Mouse (Mus musculus) CH12.LX (cell line): Measurements from ENCODE around the gene Xndc1.

Experiments used
- CTCF ChIP-seq, 2 experiments: IDR thresholded peaks in 1 of 2; conservative IDR thresholded peaks in 1 of 2; 2 replicates each; pipeline ENCODE4 v1.5.1; 2011 to 2012; ENCODE audit warnings: low read depth in 2 of 2, low read length in 2 of 2, improper control_type of control experiment in 1 of 2, inconsistent platforms in 1 of 2, mild to moderate bottlenecking in 1 of 2, moderate library complexity in 1 of 2
- ETS1 ChIP-seq: conservative IDR thresholded peaks from 2 replicates; pipeline ENCODE4 v1.6.1; 2012; ENCODE audit warnings: low read depth, mild to moderate bottlenecking, inconsistent platforms, low read length, improper control_type of control experiment, moderate library complexity
- IRF4 ChIP-seq: IDR thresholded peaks from 2 replicates; pipeline ENCODE4 v1.6.1; 2014; ENCODE audit warnings: low read depth, mild to moderate bottlenecking, inconsistent platforms, low read length, improper control_type of control experiment
- POLR2A ChIP-seq: IDR thresholded peaks from 2 replicates; pipeline ENCODE4 v1.6.1; 2011; ENCODE audit warnings: low read depth, mild to moderate bottlenecking, improper control_type of control experiment, low read length
- RCOR1 ChIP-seq: conservative IDR thresholded peaks from 2 replicates; pipeline ENCODE4 v1.6.1; 2012; ENCODE audit warnings: low read depth, mild to moderate bottlenecking, inconsistent platforms, low read length, improper control_type of control experiment
- UBTF ChIP-seq: IDR thresholded peaks from 2 replicates; pipeline ENCODE4 v1.6.1; 2012; ENCODE audit warnings: low read depth, mild to moderate bottlenecking, inconsistent platforms, low read length, improper control_type of control experiment, moderate library complexity
- USF1 ChIP-seq: IDR thresholded peaks from 2 replicates; pipeline ENCODE4 v1.6.1; 2014; ENCODE audit warnings: low read depth, mild to moderate bottlenecking, inconsistent platforms, low read length, improper control_type of control experiment
- ZMIZ1 ChIP-seq: IDR thresholded peaks from 2 replicates; pipeline ENCODE4 v1.6.1; 2012; ENCODE audit warnings: low read depth, mild to moderate bottlenecking, inconsistent platforms, low read length, improper control_type of control experiment

- TF ChIP-seq POLR2A (no peak), USF1 (no peak), RCOR1 (no peak), ZMIZ1 (no peak), CTCF (conservative IDR thresholded peaks at IDR 0.05 in 1 of 2, IDR thresholded peaks at IDR 0.05 in 1 of 2; ENCODE audit: low read depth in 2 of 2, low read length in 2 of 2) (no peak), IRF4 (no peak), UBTF (no peak), ETS1 (no peak)
Measured at GRCm38 (mm10) chr7:102117382-102117781, 52.1 kb downstream of the Xndc1 start.
